Mouse (Mus musculus) embryonic fibroblast, embryonic 13.5 days (primary cell): ENCODE results near the gene Myrfl.

Experiments used
- CTCF ChIP-seq: IDR thresholded peaks from 2 replicates; pipeline ENCODE4 v1.5.1; 2011; ENCODE audit warnings: mild to moderate bottlenecking, control low read depth, low read length, moderate library complexity, borderline replicate concordance; ENCODE audit not compliant: insufficient read depth
- POLR2A ChIP-seq: IDR thresholded peaks from 2 replicates; pipeline ENCODE4 v1.6.1; 2011; ENCODE audit warnings: low read depth, mild to moderate bottlenecking, control low read depth, low read length, moderate library complexity

DNA sequence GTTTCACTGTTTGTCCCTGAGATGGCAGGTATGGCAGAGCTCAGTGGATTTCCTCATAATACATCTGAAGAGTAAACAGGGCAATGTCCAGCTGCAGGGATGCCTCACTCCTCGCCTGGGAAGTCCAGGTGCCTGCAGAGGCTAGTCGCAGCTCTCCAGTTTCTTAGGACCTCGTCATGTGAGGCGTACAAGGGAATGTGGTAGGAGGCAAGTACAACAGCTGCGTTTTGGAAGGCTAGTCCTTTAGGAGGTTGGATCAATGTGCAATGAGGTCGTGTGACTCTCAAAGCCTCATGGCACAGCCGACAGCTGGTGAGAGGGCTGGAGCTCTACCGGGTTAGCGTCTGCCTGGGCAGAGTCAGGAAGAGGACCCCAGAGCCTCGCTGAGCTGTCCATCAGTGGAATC is 7.8 kb upstream of the Myrfl start:
- TF ChIP-seq POLR2A (no peak), CTCF (no peak)
